Mouse (Mus musculus): ENCODE measurements around the gene Mettl24. TPM values are rescaled to one million over a fixed set of nuclear protein-coding genes. Genes with fewer than 3 reads are reported as not detected.
A peak's percentile ranks its signal among the peaks of the same experiment; 100 is the strongest.

Gene Mettl24
- total and polyA plus RNA-seq, 3 experiments = not detected

DNA sequence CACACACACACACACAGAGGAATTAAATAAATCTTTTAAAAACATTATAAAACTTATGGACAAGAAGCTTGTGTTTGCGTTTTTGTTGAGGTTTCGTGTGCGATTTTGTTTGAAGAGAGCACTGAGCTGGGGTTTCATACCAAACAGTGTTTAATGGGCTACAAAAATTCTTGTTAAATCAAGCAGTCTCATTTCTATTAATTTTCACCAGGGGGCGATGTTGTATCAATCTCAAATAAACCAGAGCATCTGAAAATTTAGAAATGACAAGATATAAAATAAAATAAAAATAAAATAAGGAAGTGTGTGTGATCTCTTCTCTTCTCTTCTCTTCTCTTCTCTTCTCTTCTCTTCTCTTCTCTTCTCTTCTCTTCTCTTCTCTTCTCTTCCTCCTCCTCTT, 33.4 kb upstream of the Mettl24 start:
- no peaks in the 10 kb centered on the region; a peak in 1 of 4 replicates for H3K27me3 ChIP-seq (ENCODE audit: control insufficient read depth in 1 of 2, insufficient read depth in 2 of 2, low read length in 2 of 2)
- H3K9ac ChIP-seq (ENCODE audit: control insufficient read depth, low read depth, low read length, poor library complexity, severe bottlenecking) = no peak overlapping the region
- H3K79me2 ChIP-seq (ENCODE audit: control insufficient read depth, insufficient read depth, low read length, poor library complexity) = no peaks in the 10 kb centered on the region
- no peak overlapping the region for H3K4me3 ChIP-seq (ENCODE audit: control insufficient read depth in 1 of 2, insufficient read depth in 1 of 2, low read depth in 2 of 2, low read length in 2 of 2)
- H3K9me3 ChIP-seq (replicated peaks; ENCODE audit: insufficient read depth, low read length) = no peaks in the 10 kb centered on the region
- no peaks in the 10 kb centered on the region; a peak in 1 of 4 replicates for H3K4me1 ChIP-seq (ENCODE audit: control insufficient read depth in 1 of 2, insufficient read depth in 2 of 2, low read length in 2 of 2)
- peak; percentile 49 for DNase-seq (ENCODE audit: low read depth, low spot score)
- H3K27ac ChIP-seq (ENCODE audit: control insufficient read depth, low read depth, low read length) = no peak overlapping the region
- no peaks in the 10 kb centered on the region for H3K36me3 ChIP-seq (ENCODE audit: control insufficient read depth in 1 of 2, insufficient read depth in 2 of 2, low read length in 2 of 2)
- TF ChIP-seq CHD1 (IDR thresholded peaks at IDR 0.05; ENCODE audit: low read depth, low read length) = no peak
- TF ChIP-seq KAT2A (conservative IDR thresholded peaks at IDR 0.05; ENCODE audit: low read depth, low read length) = no peak
- TF ChIP-seq RAD21 (IDR thresholded peaks at IDR 0.05; ENCODE audit: low read depth, low read length) = peak; percentile 78
- TF ChIP-seq UBTF (IDR thresholded peaks at IDR 0.05; ENCODE audit: borderline replicate concordance, insufficient read depth, low read depth, low read length) = no peak
- no peak for TF ChIP-seq ETS1 (IDR thresholded peaks at IDR 0.05; ENCODE audit: low read depth, low read length)
- no peak for TF ChIP-seq ZKSCAN1 (IDR thresholded peaks at IDR 0.05; ENCODE audit: low read depth, low read length)
- TF ChIP-seq ZC3H11A (IDR thresholded peaks at IDR 0.05; ENCODE audit: low read depth, low read length) = peak; percentile 50
- peak; percentile 21 to 61 (median 28); a peak in 5 of 6 replicates for TF ChIP-seq CTCF (IDR thresholded peaks at IDR 0.05 in 2 of 3, conservative IDR thresholded peaks at IDR 0.05 in 1 of 3; ENCODE audit: control insufficient read depth in 1 of 3, insufficient read depth in 1 of 3, low read depth in 2 of 3, low read length in 3 of 3, poor library complexity in 1 of 3, severe bottlenecking in 1 of 3)
- no peak for TF ChIP-seq TAL1 (IDR thresholded peaks at IDR 0.05; ENCODE audit: low read length)
- peak; percentile 60 for TF ChIP-seq SMC3 (IDR thresholded peaks at IDR 0.05; ENCODE audit: low read depth, low read length)
- no peak for TF ChIP-seq MYC (IDR thresholded peaks at IDR 0.05; ENCODE audit: low read depth, low read length)

DNA sequence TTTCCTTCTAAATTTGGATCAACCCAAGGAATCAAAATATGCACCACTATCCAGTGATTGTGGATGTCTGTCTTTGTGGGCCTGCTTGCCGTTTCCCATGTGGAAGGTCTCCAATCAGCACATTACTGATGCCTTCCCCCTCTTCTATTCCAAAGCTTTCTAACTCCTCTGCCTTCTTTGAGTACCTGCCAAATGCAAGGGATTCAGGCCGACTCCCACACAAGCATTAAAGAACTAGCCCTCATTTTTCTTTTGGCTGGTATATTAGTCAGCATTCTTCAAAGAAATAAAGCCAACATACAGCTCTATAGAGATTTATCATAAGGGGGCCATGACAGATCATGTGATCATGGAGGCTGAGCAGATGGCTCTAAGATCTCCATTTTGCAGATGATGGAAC, 31.4 kb upstream of the Mettl24 start:
- Histone ChIP-seq H3K27ac (ENCODE audit: control insufficient read depth, low read depth, low read length) (no peak overlapping the region), H3K4me1 (ENCODE audit: control insufficient read depth in 1 of 2, insufficient read depth in 2 of 2, low read length in 2 of 2) (no peaks in the 10 kb centered on the region; a peak in 1 of 4 replicates), H3K36me3 (ENCODE audit: control insufficient read depth in 1 of 2, insufficient read depth in 2 of 2, low read length in 2 of 2) (no peaks in the 10 kb centered on the region), H3K9ac (ENCODE audit: control insufficient read depth, low read depth, low read length, poor library complexity, severe bottlenecking) (no peak overlapping the region), H3K27me3 (ENCODE audit: control insufficient read depth in 1 of 2, insufficient read depth in 2 of 2, low read length in 2 of 2) (no peaks in the 10 kb centered on the region; a peak in 1 of 4 replicates), H3K79me2 (ENCODE audit: control insufficient read depth, insufficient read depth, low read length, poor library complexity) (no peaks in the 10 kb centered on the region), H3K9me3 (replicated peaks; ENCODE audit: insufficient read depth, low read length) (no peaks in the 10 kb centered on the region), H3K4me3 (ENCODE audit: control insufficient read depth in 1 of 2, insufficient read depth in 1 of 2, low read depth in 2 of 2, low read length in 2 of 2) (no peak overlapping the region)
- TF ChIP-seq BHLHE40 (IDR thresholded peaks at IDR 0.05; ENCODE audit: borderline replicate concordance, low read depth, low read length) (no peak), ETS1 (IDR thresholded peaks at IDR 0.05; ENCODE audit: low read depth, low read length) (no peak), POLR2AphosphoS5 (IDR thresholded peaks at IDR 0.05; ENCODE audit: borderline replicate concordance, low read depth, low read length) (no peak), ELF1 (IDR thresholded peaks at IDR 0.05; ENCODE audit: low read depth, low read length) (no peak), RCOR1 (IDR thresholded peaks at IDR 0.05; ENCODE audit: low read depth, low read length) (no peak), KAT2A (conservative IDR thresholded peaks at IDR 0.05; ENCODE audit: low read depth, low read length) (no peak), ZNF384 (IDR thresholded peaks at IDR 0.05; ENCODE audit: low read depth, low read length) (no peak), CTCF (IDR thresholded peaks at IDR 0.05 in 2 of 3, conservative IDR thresholded peaks at IDR 0.05 in 1 of 3; ENCODE audit: control insufficient read depth in 1 of 3, insufficient read depth in 1 of 3, low read depth in 2 of 3, low read length in 3 of 3, poor library complexity in 1 of 3, severe bottlenecking in 1 of 3) (no peak), MAFK (IDR thresholded peaks at IDR 0.05; ENCODE audit: borderline replicate concordance, low read depth, low read length) (no peak), E2F4 (IDR thresholded peaks at IDR 0.05; ENCODE audit: borderline replicate concordance, low read depth, low read length) (no peak), MAZ (IDR thresholded peaks at IDR 0.05; ENCODE audit: low read depth, low read length) (no peak), TCF12 (IDR thresholded peaks at IDR 0.05; ENCODE audit: low read depth, low read length) (no peak), MAX (IDR thresholded peaks at IDR 0.05; ENCODE audit: low read length) (no peak), USF1 (IDR thresholded peaks at IDR 0.05; ENCODE audit: low read depth, low read length) (no peak), GATA1 (IDR thresholded peaks at IDR 0.05; ENCODE audit: low read depth, low read length) (no peak), NRF1 (IDR thresholded peaks at IDR 0.05; ENCODE audit: insufficient read depth, low read depth, low read length, poor library complexity, severe bottlenecking) (no peak), MEF2A (IDR thresholded peaks at IDR 0.05; ENCODE audit: extremely low read depth, insufficient replicate concordance, low read depth, low read length, poor library complexity, severe bottlenecking) (no peak), NELFE (IDR thresholded peaks at IDR 0.05; ENCODE audit: low read depth, low read length) (no peak), MXI1 (IDR thresholded peaks at IDR 0.05; ENCODE audit: low read depth, low read length) (no peak)
- DNase-seq (ENCODE audit: low read depth, low spot score) = no peak

All from MEL (cell line).